Comparison of ENCODE assay signal across 8 mouse cellular contexts in the genomic region with DNA sequence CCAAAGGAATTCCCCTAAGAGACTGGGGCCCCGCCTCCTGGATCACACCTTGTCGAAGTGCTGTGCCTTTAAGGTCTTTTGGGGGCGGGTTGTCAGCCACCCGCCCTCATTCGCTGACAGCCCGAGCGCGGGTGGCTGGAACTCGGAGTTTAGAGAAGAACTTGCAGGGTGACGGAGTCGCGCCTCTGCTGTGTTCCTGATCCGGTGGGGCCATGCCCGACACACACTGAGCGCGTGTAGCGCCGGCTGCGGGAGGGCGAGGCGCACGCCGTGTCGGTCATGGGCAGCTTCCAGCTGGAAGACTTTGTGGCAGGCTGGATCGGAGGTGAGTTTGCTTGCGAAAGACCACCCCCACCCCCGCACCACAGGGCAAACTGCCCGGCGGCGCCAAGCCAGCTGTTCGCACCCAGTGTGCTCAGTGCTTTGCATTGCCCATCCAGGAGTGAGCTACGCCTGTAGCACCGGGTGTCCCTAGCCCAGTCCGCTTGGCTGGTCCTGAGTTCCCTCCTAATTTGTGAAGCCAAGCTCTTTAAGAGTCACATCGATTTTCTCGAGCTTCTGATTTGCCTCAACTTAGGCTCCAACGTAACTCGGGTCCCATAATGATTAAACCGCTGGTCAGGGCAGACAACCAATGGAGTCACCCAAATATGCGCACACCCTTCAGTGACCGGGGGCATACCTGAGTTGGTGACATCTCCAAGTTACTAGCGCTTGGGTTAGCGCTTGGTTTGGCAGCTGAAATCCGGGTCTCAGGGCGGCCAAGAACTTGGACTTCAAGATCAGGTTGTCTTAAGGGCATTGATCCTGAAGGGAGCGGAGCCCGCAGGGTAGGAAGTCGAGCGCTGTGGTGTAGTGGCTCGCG. TPM values are rescaled to one million over a fixed set of nuclear protein-coding genes. Genes with fewer than 3 reads are reported as not detected.
A peak's percentile ranks its signal among the peaks of the same experiment; 100 is the strongest.
DNase-seq lines count a peak whose midpoint lies in the region; ATAC-seq and TF ChIP-seq lines count a peak whose summit lies in the region.

A gene (plus strand): TSS at position 145 of the 865 bp plus-strand sequence.

- H3K9ac ChIP-seq in forebrain, postnatal 0 days, result no peak within 1 kb of the TSS
- H3K9ac ChIP-seq in liver, postnatal 0 days (replicated peaks), result peak within 1 kb of the TSS; percentile 54

- peak within 1 kb of the TSS; percentile 45 for H3K4me2 ChIP-seq in forebrain, postnatal 0 days (ENCODE audit: low read depth)
- peak within 1 kb of the TSS; percentile 63 for H3K4me2 ChIP-seq in liver, postnatal 0 days (ENCODE audit: low read depth, low read length)

- peak within 1 kb of the TSS; percentile 24 for H3K4me3 ChIP-seq in forebrain, postnatal 0 days (ENCODE audit: low read depth, low read length)
- peak within 1 kb of the TSS; percentile 53 for H3K4me3 ChIP-seq in liver, postnatal 0 days (ENCODE audit: low read depth, low read length)
- peak within 1 kb of the TSS; percentile 3; the same call in 1 of the 2 replicates for H3K4me3 ChIP-seq in olfactory bulb, adult 2 months (ENCODE audit: insufficient read depth, low read depth, low read length)

- 0 out of 2 replicates have a peak, but pooled peaks have one; percentile 36 for TF ChIP-seq EP300 in liver, postnatal 0 days (IDR thresholded peaks at IDR 0.05; ENCODE audit: low read depth)

- no peak within 1 kb of the TSS for H3K27ac ChIP-seq in forebrain, postnatal 0 days (ENCODE audit: low read depth, low read length)
- peak within 1 kb of the TSS; percentile 94 for H3K27ac ChIP-seq in liver, postnatal 0 days (ENCODE audit: low read depth)
- no peak within 1 kb of the TSS for H3K27ac ChIP-seq in olfactory bulb, adult 2 months (ENCODE audit: insufficient read depth, low read depth, low read length)

- 5% methylated on average over 51 of the region's 51 CpGs for WGBS in forebrain, postnatal 0 days
- 3% methylated on average over 51 of the region's 51 CpGs for WGBS in liver, postnatal 0 days (ENCODE audit: insufficient replicate concordance)
- 5% methylated on average over 51 of the region's 51 CpGs for WGBS in olfactory bulb, adult 2 months

- TF ChIP-seq POLR2A in olfactory bulb, adult 2 months (IDR thresholded peaks at IDR 0.05; ENCODE audit: insufficient read depth, low read depth, low read length), result no peak

- peaks cover 40% of the 10 kb centered on the region for H3K27me3 ChIP-seq in forebrain, postnatal 0 days (ENCODE audit: insufficient read depth, low read length)
- peaks cover 11% of the 10 kb centered on the region; the same call in 1 of the 2 replicates for H3K27me3 ChIP-seq in liver, postnatal 0 days (ENCODE audit: insufficient read depth, low read length)

- DNase-seq in ES-CJ7 (ENCODE audit: low read depth, low spot score), result peak; percentile 42
- DNase-seq in adrenal gland, postnatal 10 days, result peak; percentile 85
- no peak for DNase-seq in forebrain, postnatal 0 days
- DNase-seq in kidney, adult 18-20 months, result peak; percentile 80
- DNase-seq in liver, postnatal 0 days, result peak; percentile 71
- no peak for DNase-seq in cerebellum, postnatal 25 days

- no peak for ATAC-seq in forebrain, postnatal 0 days
- ATAC-seq in liver, postnatal 0 days, result peak; percentile 93
- no peak for ATAC-seq in monocyte, adult 5-6 weeks (replicated peaks; ENCODE audit: insufficient number of reproducible peaks, low FRiP score, low TSS enrichment, poor library complexity, severe bottlenecking)

- H3K9me3 ChIP-seq in forebrain, postnatal 0 days (ENCODE audit: low read length), result no peaks in the 10 kb centered on the region
- H3K9me3 ChIP-seq in liver, postnatal 0 days (ENCODE audit: low read length), result peaks cover 3% of the 10 kb centered on the region; the same call in 1 of the 2 replicates

- H3K4me1 ChIP-seq in forebrain, postnatal 0 days (ENCODE audit: insufficient read depth), result no peaks in the 10 kb centered on the region
- no peaks in the 10 kb centered on the region; the same call in none of the 2 replicates for H3K4me1 ChIP-seq in liver, postnatal 0 days (ENCODE audit: insufficient read depth)
- H3K4me1 ChIP-seq in olfactory bulb, adult 2 months (ENCODE audit: control insufficient read depth, insufficient read depth, low read length), result peaks cover 11% of the 10 kb centered on the region

- H3K36me3 ChIP-seq in forebrain, postnatal 0 days (ENCODE audit: insufficient read depth), result no peaks in the 10 kb centered on the region
- H3K36me3 ChIP-seq in liver, postnatal 0 days (replicated peaks; ENCODE audit: insufficient read depth, low read length), result no peaks in the 10 kb centered on the region

- TF ChIP-seq CTCF in forebrain, postnatal 0 days (IDR thresholded peaks at IDR 0.05; ENCODE audit: low read depth), result no peak
- no peak for TF ChIP-seq CTCF in liver, postnatal 0 days (IDR thresholded peaks at IDR 0.05; ENCODE audit: low read depth)
- no peak for TF ChIP-seq CTCF in olfactory bulb, adult 2 months (IDR thresholded peaks at IDR 0.05; ENCODE audit: insufficient read depth, low read depth, low read length)

RNA-seq across cellular contexts. Expression of the gene that starts here (rescaled TPM):
- total RNA-seq in adrenal gland, postnatal 10 days (2021), result 1 to 10 TPM; 4.1 to 4.5 TPM
- not detected in 2 replicates for total RNA-seq in forebrain, postnatal 0 days (2014; rRNA removed)
- polyA plus RNA-seq in forebrain, postnatal 0 days (2015; fragmentation: Nextera tagmentation; extraction: Ambion mirVana), result 0.06 TPM in 1 of 2 replicates, not detected in the other
- 1.5 and 1.6 TPM in 2 replicates for polyA plus RNA-seq in liver, postnatal 0 days (2015; fragmentation: Nextera tagmentation; extraction: Ambion mirVana)
- not detected in 2 replicates for polyA plus RNA-seq in olfactory bulb, adult 2 months (2012; ENCODE audit: insufficient read depth, insufficient read length, low replicate concordance, missing spikeins)
- not detected in 3 replicates for total RNA-seq in monocyte, adult 5-6 weeks (2017)

Comparison
In these comparisons a context has a peak if more than half of its experiments do, and no peak if none do; other contexts are left out.
1. DNase-seq: peak in ES-CJ7 (single experiment), adrenal gland, postnatal 10 days (single experiment), kidney, adult 18-20 months (single experiment) and liver, postnatal 0 days (single experiment); none in forebrain, postnatal 0 days (single experiment) and cerebellum, postnatal 25 days (0 of 2).
2. H3K4me3 ChIP-seq: peak in every context shown above with its lines; median percentile 53 in liver, postnatal 0 days; 24 in forebrain, postnatal 0 days; 3 in olfactory bulb, adult 2 months.